In genomic region chr11:12314278-12315043, GRCm38 (mm10) we compare ENCODE assay signal across 9 mouse cellular contexts.
DNase-seq lines count a peak whose midpoint lies in the region; ATAC-seq lines count a peak whose summit lies in the region.
"Had no signal": no experiment of that assay in that cellular context is flagged by ENCODE, and none has a peak within 500 bp of the region (broad histone marks: within the 10 kb centered on the region; RNA-seq: fewer than 3 reads in every experiment).

No protein-coding gene starts in this region.

- H3K4me1 ChIP-seq in midbrain, embryonic 13.5 days (replicated peaks): peaks cover 5% of the 10 kb centered on the region
- H3K4me1 ChIP-seq: limb, embryonic 13.5 days had no signal

- H3K9ac ChIP-seq in midbrain, embryonic 13.5 days (replicated peaks): no peak overlapping the region
- H3K9ac ChIP-seq: limb, embryonic 13.5 days had no signal

- H3K36me3 ChIP-seq in midbrain, embryonic 13.5 days: no peaks in the 10 kb centered on the region
- H3K36me3 ChIP-seq: limb, embryonic 13.5 days had no signal

- WGBS in midbrain, embryonic 13.5 days: 86% methylated on average over 6 of the region's 6 CpGs

- intact Hi-C loops in heart, postnatal 36 days (cut with DNase I): loop anchor here (1.0 to 2.0 kb wide), 2 partner anchors 22 to 45 kb away; no protein-coding TSS in a partner anchor

- H3K9me3 ChIP-seq in midbrain, embryonic 13.5 days: no peaks in the 10 kb centered on the region
- H3K9me3 ChIP-seq: limb, embryonic 13.5 days had no signal

- H3K4me2 ChIP-seq in midbrain, embryonic 13.5 days (replicated peaks): no peak overlapping the region
- H3K4me2 ChIP-seq: limb, embryonic 13.5 days had no signal

- peaks cover 50% of the 10 kb centered on the region for H3K27me3 ChIP-seq in midbrain, embryonic 13.5 days
- H3K27me3 ChIP-seq: limb, embryonic 13.5 days had no signal

- no peak overlapping the region for H3K4me3 ChIP-seq in midbrain, embryonic 13.5 days (replicated peaks)
- H3K4me3 ChIP-seq: limb, embryonic 13.5 days had no signal

- no peak overlapping the region for H3K27ac ChIP-seq in midbrain, embryonic 13.5 days
- H3K27ac ChIP-seq: limb, embryonic 13.5 days had no signal

- peak; percentile 15 to 75 for DNase-seq in adrenal gland, adult (ENCODE audit: inconsistent age in 2 of 2, low spot score in 1 of 2)
- no peak for DNase-seq in adrenal gland, adult 8-10 months
- DNase-seq in layer of hippocampus, postnatal 10 days (ENCODE audit: low spot score in 2 of 2): peak; percentile 21 to 49
- no peak for DNase-seq in layer of hippocampus, postnatal 14 days (ENCODE audit: low spot score in 2 of 2)
- peak; percentile 25 for DNase-seq in ZHBTc4 (ENCODE audit: low read depth, low spot score)
- peak; percentile 59 to 67 for DNase-seq in heart, postnatal 36 days

- ATAC-seq in midbrain, embryonic 13.5 days: 0 out of 2 replicates have a peak, but pooled peaks have one; percentile 14
- no peak for ATAC-seq in activated CD4-positive, CD25-positive, alpha-beta regulatory T cell, adult 4 months

Comparison
In these comparisons a context has a peak if more than half of its experiments do, and no peak if none do; other contexts are left out.
1. DNase-seq: peak in adrenal gland, adult (2 of 2), layer of hippocampus, postnatal 10 days (2 of 2), ZHBTc4 (single experiment) and heart, postnatal 36 days (2 of 2); none in adrenal gland, adult 8-10 months (single experiment) and layer of hippocampus, postnatal 14 days (0 of 2).